Comparison of ENCODE assay signal across 10 mouse cellular contexts in genomic region chr5:118879808-118880478, GRCm38 (mm10).
A peak's percentile ranks its signal among the peaks of the same experiment; 100 is the strongest.
DNase-seq lines count a peak whose midpoint lies in the region; ATAC-seq lines count a peak whose summit lies in the region.
"Had no signal": no experiment of that assay in that cellular context is flagged by ENCODE, and none has a peak within 500 bp of the region (broad histone marks: within the 10 kb centered on the region; RNA-seq: fewer than 3 reads in every experiment).

No protein-coding gene starts in this region.

- H3K4me2 ChIP-seq in heart, embryonic 11.5 days: no peak overlapping the region
- H3K4me2 ChIP-seq in intestine, embryonic 14.5 days (ENCODE audit: low read length): no peak overlapping the region
- H3K4me2 ChIP-seq in midbrain, embryonic 16.5 days (ENCODE audit: low read length): no peak overlapping the region
- H3K4me2 ChIP-seq: stomach, embryonic 15.5 days had no signal

- no peaks in the 10 kb centered on the region for H3K36me3 ChIP-seq in heart, embryonic 11.5 days (ENCODE audit: control insufficient read depth, insufficient read depth, low read length)
- no peaks in the 10 kb centered on the region for H3K36me3 ChIP-seq in intestine, embryonic 14.5 days (ENCODE audit: control insufficient read depth, insufficient read depth, low read length)
- H3K36me3 ChIP-seq in midbrain, embryonic 16.5 days (ENCODE audit: control insufficient read depth, insufficient read depth, low read length): no peaks in the 10 kb centered on the region
- H3K36me3 ChIP-seq: G1E; stomach, embryonic 15.5 days had no signal

- H3K9ac ChIP-seq in heart, embryonic 11.5 days (ENCODE audit: low read depth, low read length): no peak overlapping the region
- H3K9ac ChIP-seq in intestine, embryonic 14.5 days (ENCODE audit: low read length): no peak overlapping the region
- H3K9ac ChIP-seq in midbrain, embryonic 16.5 days (ENCODE audit: low read depth, low read length): no peak overlapping the region
- H3K9ac ChIP-seq: stomach, embryonic 15.5 days had no signal

- intact Hi-C loops in left cerebral cortex, postnatal 10 days (cut with DNase I): loop anchor here (2.0 to 5.0 kb wide), 2 partner anchors 792 to 811 kb away; partner anchors contain the start of gene Tbx3

- H3K4me3 ChIP-seq in heart, embryonic 11.5 days (ENCODE audit: low read depth, low read length): no peak overlapping the region
- H3K4me3 ChIP-seq in intestine, embryonic 14.5 days (ENCODE audit: low read depth, low read length): no peak overlapping the region
- H3K4me3 ChIP-seq in midbrain, embryonic 16.5 days (ENCODE audit: low read depth, low read length): no peak overlapping the region
- H3K4me3 ChIP-seq: stomach, embryonic 15.5 days had no signal

- WGBS in heart, embryonic 11.5 days (ENCODE audit: insufficient replicate concordance): 18% methylated on average over 13 of the region's 13 CpGs
- WGBS in intestine, embryonic 14.5 days: 17% methylated on average over 13 of the region's 13 CpGs
- 15% methylated on average over 13 of the region's 13 CpGs for WGBS in midbrain, embryonic 16.5 days

- peaks cover 14% of the 10 kb centered on the region for H3K27me3 ChIP-seq in heart, embryonic 11.5 days (ENCODE audit: control insufficient read depth, insufficient read depth, low read length)
- peaks cover 26% of the 10 kb centered on the region for H3K27me3 ChIP-seq in intestine, embryonic 14.5 days (replicated peaks; ENCODE audit: control insufficient read depth, insufficient read depth, low read length)
- peaks cover 29% of the 10 kb centered on the region for H3K27me3 ChIP-seq in midbrain, embryonic 16.5 days (ENCODE audit: control insufficient read depth, insufficient read depth, low read depth, low read length)

- no peaks in the 10 kb centered on the region for H3K4me1 ChIP-seq in heart, embryonic 11.5 days (ENCODE audit: control insufficient read depth, insufficient read depth, low read length)
- H3K4me1 ChIP-seq in intestine, embryonic 14.5 days (replicated peaks; ENCODE audit: control insufficient read depth, insufficient read depth, low read length): peaks cover 4% of the 10 kb centered on the region; the same call in 1 of the 2 replicates
- H3K4me1 ChIP-seq in midbrain, embryonic 16.5 days (ENCODE audit: control insufficient read depth, insufficient read depth, low read length): peaks cover 4% of the 10 kb centered on the region

- no peaks in the 10 kb centered on the region for H3K9me3 ChIP-seq in heart, embryonic 11.5 days (replicated peaks; ENCODE audit: control insufficient read depth, low read length)
- no peaks in the 10 kb centered on the region for H3K9me3 ChIP-seq in intestine, embryonic 14.5 days (ENCODE audit: control insufficient read depth, low read length)
- H3K9me3 ChIP-seq in midbrain, embryonic 16.5 days (replicated peaks; ENCODE audit: control insufficient read depth, low read length, poor library complexity, severe bottlenecking): no peaks in the 10 kb centered on the region
- H3K9me3 ChIP-seq: stomach, embryonic 15.5 days had no signal

- no peak for ATAC-seq in heart, embryonic 11.5 days (replicated peaks; ENCODE audit: insufficient number of reproducible peaks, low FRiP score, low TSS enrichment)
- ATAC-seq in intestine, embryonic 14.5 days (replicated peaks; ENCODE audit: low FRiP score, low TSS enrichment, low read depth): 0 out of 2 replicates have a peak, but pooled peaks have one; percentile 28
- ATAC-seq in midbrain, embryonic 16.5 days: 0 out of 2 replicates have a peak, but pooled peaks have one; percentile 32

- H3K27ac ChIP-seq in heart, embryonic 11.5 days (ENCODE audit: low read depth, low read length): no peak overlapping the region
- H3K27ac ChIP-seq in intestine, embryonic 14.5 days (ENCODE audit: low read depth): no peak overlapping the region
- H3K27ac ChIP-seq in midbrain, embryonic 16.5 days (ENCODE audit: low read length): no peak overlapping the region
- H3K27ac ChIP-seq: stomach, embryonic 15.5 days had no signal

- DNase-seq in heart, adult 11 months: peak; percentile 93
- DNase-seq in cerebellum, postnatal 14 days: peak; percentile 78 to 89
- peak; percentile 61 to 73 for DNase-seq in frontal cortex, postnatal 36 days (ENCODE audit: low spot score in 2 of 2)
- DNase-seq in intestine, embryonic 14.5 days (ENCODE audit: low spot score): peak; percentile 89
- peak; percentile 49 to 81 for DNase-seq in left cerebral cortex, postnatal 10 days (ENCODE audit: extremely low spot score in 1 of 2, low spot score in 2 of 2)
- DNase-seq in telencephalon, adult 2 months (ENCODE audit: low read depth, low spot score): peak; percentile 23

Comparison
In these comparisons a context has a peak if more than half of its experiments do, and no peak if none do; other contexts are left out.
1. DNase-seq: peak in every context shown above with its lines; median percentile 93 in heart, adult 11 months; 89 in intestine, embryonic 14.5 days; 84 in cerebellum, postnatal 14 days; 67 in frontal cortex, postnatal 36 days; 65 in left cerebral cortex, postnatal 10 days; 23 in telencephalon, adult 2 months.